Mouse (Mus musculus) intestine, embryonic 14.5 days (tissue): ENCODE measurements at regions not wholly inside any gene's neighbourhood (a gene's known extent, or its start where the extent isn't known, plus 50 kb on each side); places are given as distances from the start of the nearest gene placed in this dataset.
"Not testable (repeated sequence)": the region's sequence is repeated elsewhere in the genome, so short reads cannot be mapped to it uniquely, and the experiment has no call there.

Experiments
- ATAC-seq: fragments of 200-750 bp; cut with Nextera tagmentation; replicated peaks from 2 replicates; pipeline ENCODE4 v1.8.0; 2017; ENCODE audit warnings: low read depth, moderate number of reproducible peaks, moderate TSS enrichment, moderate library complexity; ENCODE audit not compliant: low FRiP score, low TSS enrichment
- DNase-seq: peaks from one replicate; pipeline ENCODE4 v3.0.0-alpha.2; 2018; ENCODE audit warnings: low spot score
- H3K27ac ChIP-seq: fragments of 300-500 bp; sonication (generic); 2 replicates; pipeline ENCODE4 v1.5.1; 2014; ENCODE audit warnings: low read depth, mild to moderate bottlenecking, control low read depth
- H3K27me3 ChIP-seq: fragments of 300-500 bp; sonication (generic); replicated peaks from 2 replicates; pipeline ENCODE4 v1.6.1; 2014; ENCODE audit warnings: low read length, control low read depth; ENCODE audit not compliant: control insufficient read depth, insufficient read depth
- H3K36me3 ChIP-seq: fragments of 300-500 bp; sonication (generic); 2 replicates; pipeline ENCODE4 v1.6.1; 2014; ENCODE audit warnings: low read length, control low read depth; ENCODE audit not compliant: control insufficient read depth, insufficient read depth
- H3K4me1 ChIP-seq: fragments of 300-500 bp; sonication (generic); replicated peaks from 2 replicates; pipeline ENCODE4 v1.6.1; 2014; ENCODE audit warnings: low read length, control low read depth, mixed read lengths; ENCODE audit not compliant: control insufficient read depth, insufficient read depth
- H3K4me2 ChIP-seq: fragments of 300-500 bp; sonication (generic); 2 replicates; pipeline ENCODE4 v1.6.1; 2014; ENCODE audit warnings: low read length
- H3K4me3 ChIP-seq: fragments of 300-500 bp; sonication (generic); 2 replicates; pipeline ENCODE4 v1.5.1; 2014; ENCODE audit warnings: low read depth, low read length, control low read depth, mixed read lengths
- H3K9ac ChIP-seq: fragments of 300-500 bp; sonication (generic); 2 replicates; pipeline ENCODE4 v1.6.1; 2014; ENCODE audit warnings: mild to moderate bottlenecking, low read length
- H3K9me3 ChIP-seq: fragments of 300-500 bp; sonication (generic); 2 replicates; pipeline ENCODE4 v1.6.1; 2016; ENCODE audit warnings: low read length, control low read depth; ENCODE audit not compliant: control insufficient read depth
- WGBS: fragments of 180-500 bp; shearing (Covaris S2); extraction: QIAGEN DNeasy Blood & Tissue Kit; methylation state at CpG from one replicate; pipeline ENCODE4 v1.1.7; 2014; 5-methylcytosine and 5-hydroxymethylcytosine counted together

DNA sequence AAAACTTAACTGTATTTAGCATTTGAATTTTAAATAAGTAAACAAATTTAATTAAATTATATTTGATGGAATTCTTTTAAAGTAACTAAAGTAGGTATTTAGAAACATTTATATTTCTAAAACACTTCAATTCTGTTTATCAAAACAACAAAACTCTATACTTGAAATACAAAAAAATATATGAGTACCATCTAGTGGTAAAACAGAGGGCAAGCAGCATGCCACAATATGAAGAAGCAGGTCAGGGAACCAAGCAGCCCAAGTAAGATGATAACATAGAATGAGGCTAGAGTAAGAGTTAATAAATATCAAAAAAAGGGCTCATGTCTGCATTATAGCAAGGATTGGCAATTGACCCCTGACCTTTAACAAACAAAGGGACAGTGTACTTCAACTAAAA lies 639.7 kb downstream of the Cdh10 start:
- Histone ChIP-seq H3K9me3 (no peaks in the 10 kb centered on the region), H3K36me3 (no peaks in the 10 kb centered on the region), H3K4me3 (no peak overlapping the region), H3K4me2 (no peak overlapping the region), H3K9ac (no peak overlapping the region), H3K27me3 (no peaks in the 10 kb centered on the region), H3K4me1 (no peaks in the 10 kb centered on the region), H3K27ac (no peak overlapping the region)
- ATAC-seq (no peak), DNase-seq (no peak)

DNA sequence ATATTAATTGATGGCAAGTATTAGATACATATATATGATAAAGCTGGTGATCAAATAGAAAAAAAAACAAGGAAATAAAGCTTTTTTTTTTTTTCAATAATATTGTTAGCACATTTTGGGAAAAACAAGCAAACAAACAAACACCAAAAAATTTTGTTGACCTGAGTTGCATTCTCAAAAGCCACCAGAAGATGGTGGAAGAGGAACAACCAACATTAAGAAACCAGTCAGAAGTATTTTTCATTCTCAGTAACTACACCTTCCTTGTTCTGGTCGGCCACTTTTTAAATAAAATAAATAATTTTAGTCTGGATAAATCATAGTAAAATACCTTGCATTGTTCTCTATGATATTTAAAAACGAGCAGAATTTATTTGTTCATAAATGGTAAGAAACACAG lies 654.8 kb downstream of the Cdh10 start:
- Histone ChIP-seq H3K9me3 (no peaks in the 10 kb centered on the region), H3K27ac (no peak overlapping the region), H3K9ac (no peak overlapping the region), H3K27me3 (no peaks in the 10 kb centered on the region), H3K4me2 (no peak overlapping the region), H3K4me3 (no peak overlapping the region), H3K4me1 (no peaks in the 10 kb centered on the region), H3K36me3 (no peaks in the 10 kb centered on the region)
- WGBS, result 17% methylated on average over 2 of the region's 2 CpGs
- no peak for ATAC-seq
- DNase-seq, result no peak

DNA sequence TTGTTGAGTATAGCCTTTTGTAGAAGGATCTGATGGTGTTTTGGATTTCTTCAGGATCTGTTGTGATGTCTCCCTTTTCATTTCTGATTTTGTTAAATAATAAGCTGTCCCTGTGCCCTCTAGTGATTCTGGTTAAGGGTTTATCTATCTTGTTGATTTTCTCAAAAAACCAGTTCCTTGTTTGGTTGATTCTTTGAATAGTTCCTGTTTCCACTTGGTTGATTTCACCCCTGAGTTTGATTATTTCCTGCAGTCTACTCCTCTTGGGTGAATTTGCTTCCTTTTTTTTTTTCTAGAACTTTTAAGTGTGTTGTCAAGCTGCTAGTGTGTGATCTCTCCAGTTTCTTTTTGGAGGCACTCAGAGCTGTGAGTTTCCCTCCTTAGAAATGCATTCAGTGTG lies 674.8 kb downstream of the Cdh10 start:
- not testable (repeated sequence) for H3K4me1 ChIP-seq, DNase-seq, H3K9ac ChIP-seq, H3K4me3 ChIP-seq, ATAC-seq, H3K9me3 ChIP-seq, H3K4me2 ChIP-seq, H3K27me3 ChIP-seq, H3K27ac ChIP-seq, H3K36me3 ChIP-seq

DNA sequence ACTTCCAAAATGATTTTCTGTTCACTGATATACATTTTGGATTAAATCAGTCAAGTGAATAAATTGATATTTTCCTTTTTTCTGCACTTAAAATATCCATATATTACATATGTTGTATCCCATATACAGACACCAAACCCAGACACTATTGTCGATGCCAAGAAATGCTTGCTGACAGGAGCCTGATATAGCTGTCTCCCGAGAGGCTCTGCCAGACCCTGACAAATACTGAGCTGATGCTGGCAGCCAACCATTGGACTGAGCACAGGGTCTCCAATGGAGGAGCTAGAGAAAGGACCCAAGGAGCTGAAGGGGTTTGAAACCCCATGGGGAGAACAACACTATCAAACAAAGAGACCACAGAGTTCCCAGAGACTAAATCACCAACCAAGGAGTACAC lies 700.6 kb downstream of the Cdh10 start:
- Histone ChIP-seq H3K4me3 (no peak overlapping the region), H3K9ac (no peak overlapping the region), H3K27ac (no peak overlapping the region), H3K27me3 (no peaks in the 10 kb centered on the region), H3K4me2 (no peak overlapping the region), H3K9me3 (no peaks in the 10 kb centered on the region), H3K4me1 (no peaks in the 10 kb centered on the region), H3K36me3 (no peaks in the 10 kb centered on the region)
- DNase-seq (no peak), ATAC-seq (no peak)
- 80% methylated on average over 2 of the region's 2 CpGs for WGBS

DNA sequence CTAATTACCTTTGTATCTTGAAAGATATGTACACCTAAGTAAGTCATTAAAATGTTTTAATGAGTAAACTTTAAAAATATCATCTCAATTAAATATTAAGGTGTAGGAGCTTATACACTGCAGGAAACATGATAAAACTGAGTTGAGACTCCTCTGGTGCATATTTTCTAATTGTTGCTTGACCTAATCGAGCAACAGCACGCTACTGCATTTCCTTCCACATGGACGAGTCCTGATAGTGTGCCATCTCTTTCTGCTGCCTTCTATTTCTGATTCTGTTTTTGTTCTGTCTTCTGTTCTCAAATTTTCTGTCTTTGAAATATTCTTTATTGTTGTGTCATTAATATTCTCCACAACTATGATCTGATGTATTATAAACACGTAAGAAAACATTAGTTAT lies 721.9 kb downstream of the Cdh10 start:
- H3K27ac ChIP-seq, result no peak overlapping the region

DNA sequence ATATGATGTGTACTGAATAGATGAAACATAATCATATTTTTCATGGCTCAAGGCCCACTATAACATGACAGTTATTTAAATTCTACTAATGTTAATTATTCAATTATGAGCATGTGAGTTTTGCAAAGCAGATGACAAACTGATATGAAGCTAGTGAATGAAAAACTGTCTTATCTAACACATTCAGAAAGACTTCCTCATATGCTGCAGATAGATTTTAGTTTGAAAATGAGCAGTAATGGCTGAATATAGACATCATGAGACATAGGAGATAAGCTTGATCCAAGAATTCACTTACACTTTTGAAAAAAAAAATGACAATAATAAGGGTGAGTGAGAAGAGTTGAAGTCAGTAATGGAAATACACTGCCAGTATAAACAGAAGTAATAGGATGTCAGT lies 731.0 kb downstream of the Cdh10 start:
- no peak overlapping the region for H3K4me2 ChIP-seq
- ATAC-seq, result no peak
- H3K36me3 ChIP-seq, result no peaks in the 10 kb centered on the region
- no peaks in the 10 kb centered on the region for H3K4me1 ChIP-seq
- H3K27ac ChIP-seq, result no peak overlapping the region
- DNase-seq, result no peak
- no peak overlapping the region for H3K9ac ChIP-seq
- H3K27me3 ChIP-seq, result no peaks in the 10 kb centered on the region
- no peak overlapping the region for H3K4me3 ChIP-seq
- no peaks in the 10 kb centered on the region for H3K9me3 ChIP-seq

More for the DNA sequence above, 721.9 kb downstream of the Cdh10 start:
- no peak overlapping the region for H3K9ac ChIP-seq
- no peaks in the 10 kb centered on the region for H3K36me3 ChIP-seq
- no peaks in the 10 kb centered on the region for H3K27me3 ChIP-seq
- no peak for ATAC-seq
- WGBS, result 81% methylated on average over 4 of the region's 4 CpGs
- H3K4me1 ChIP-seq, result no peaks in the 10 kb centered on the region
- no peaks in the 10 kb centered on the region for H3K9me3 ChIP-seq
- DNase-seq, result no peak
- H3K4me2 ChIP-seq, result no peak overlapping the region
- no peak overlapping the region for H3K4me3 ChIP-seq

DNA sequence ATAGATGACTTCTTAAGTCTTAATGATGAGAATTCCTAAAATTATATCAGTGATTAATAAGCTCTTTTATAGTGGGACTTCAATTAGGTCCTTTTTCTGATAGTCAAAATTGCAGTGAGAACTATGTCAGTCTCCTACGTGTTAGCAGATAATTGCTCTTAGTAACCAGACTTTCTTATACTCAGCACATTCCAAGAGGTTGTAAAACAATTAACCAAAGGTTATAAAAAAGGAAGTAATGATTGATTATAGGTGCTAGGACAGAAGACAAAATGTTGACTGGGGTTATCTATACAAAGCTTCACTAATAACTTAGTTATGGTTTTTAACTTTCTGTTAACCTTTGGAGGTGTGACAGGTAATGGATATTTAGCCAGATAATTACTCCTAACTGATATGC lies 766.0 kb downstream of the Cdh10 start:
- no peak overlapping the region for H3K9ac ChIP-seq
- H3K4me1 ChIP-seq, result no peaks in the 10 kb centered on the region
- ATAC-seq (no peak), DNase-seq (no peak)
- H3K27ac ChIP-seq, result no peak overlapping the region
- no peaks in the 10 kb centered on the region for H3K36me3 ChIP-seq
- no peak overlapping the region for H3K4me2 ChIP-seq
- no peaks in the 10 kb centered on the region for H3K9me3 ChIP-seq
- H3K4me3 ChIP-seq, result no peak overlapping the region
- no peaks in the 10 kb centered on the region for H3K27me3 ChIP-seq
- WGBS, result 13% methylated on average over 1 of the region's 1 CpGs

DNA sequence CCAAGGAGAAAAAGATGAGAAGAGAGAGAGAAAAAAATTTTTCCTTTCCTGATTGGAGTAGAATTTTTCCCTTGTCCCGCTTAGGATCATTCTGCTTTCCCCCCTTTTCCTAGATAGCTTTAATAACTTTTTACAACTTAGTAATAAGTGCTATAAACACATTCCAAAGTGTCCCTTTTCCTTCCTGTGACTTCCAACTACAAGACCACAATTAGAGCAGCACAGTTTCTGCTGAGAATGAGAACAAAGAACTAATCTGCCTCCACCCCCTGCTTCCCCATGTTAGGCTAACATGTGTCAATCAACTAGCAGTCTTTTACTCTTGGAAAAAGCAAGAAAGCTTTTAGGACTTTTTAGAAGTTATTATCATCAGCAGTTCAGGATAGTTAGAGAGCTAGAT lies 766.5 kb downstream of the Cdh10 start:
- Histone ChIP-seq H3K27ac (no peak overlapping the region), H3K9me3 (no peaks in the 10 kb centered on the region), H3K4me1 (no peaks in the 10 kb centered on the region), H3K9ac (no peak overlapping the region), H3K36me3 (no peaks in the 10 kb centered on the region), H3K4me2 (no peak overlapping the region), H3K27me3 (no peaks in the 10 kb centered on the region), H3K4me3 (no peak overlapping the region)
- ATAC-seq (no peak), DNase-seq (no peak)
- 70% methylated on average over 1 of the region's 1 CpGs for WGBS

DNA sequence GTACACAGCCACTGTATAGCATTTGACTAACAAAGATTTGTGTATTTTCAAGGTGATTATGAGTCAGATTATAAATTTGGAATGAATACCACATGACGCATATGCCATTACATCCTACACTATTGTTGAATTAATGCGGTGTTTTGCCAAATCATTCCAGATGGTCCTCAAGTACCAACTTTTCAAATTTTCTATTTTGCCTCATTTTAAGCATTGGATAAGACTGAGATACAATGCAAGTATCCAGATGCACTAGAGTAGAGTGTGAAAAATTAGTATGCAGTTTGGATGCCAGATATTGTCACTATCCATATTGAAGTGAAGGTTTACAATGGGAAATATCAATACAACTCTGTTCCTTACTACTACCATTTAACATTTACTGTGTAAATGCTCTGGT lies 775.0 kb downstream of the Cdh10 start:
- WGBS, result 99% methylated on average over 2 of the region's 2 CpGs
- no peak for ATAC-seq

More for the DNA sequence above, 775.0 kb downstream of the Cdh10 start:
- H3K4me1 ChIP-seq, result no peaks in the 10 kb centered on the region
- no peak for DNase-seq
- no peak overlapping the region for H3K4me2 ChIP-seq
- no peaks in the 10 kb centered on the region for H3K9me3 ChIP-seq
- H3K9ac ChIP-seq, result no peak overlapping the region
- H3K27ac ChIP-seq, result no peak overlapping the region
- H3K36me3 ChIP-seq, result no peaks in the 10 kb centered on the region
- H3K27me3 ChIP-seq, result no peaks in the 10 kb centered on the region
- no peak overlapping the region for H3K4me3 ChIP-seq
